Mouse (Mus musculus): ENCODE data around the gene Wsb1. TPM values are rescaled to one million over a fixed set of nuclear protein-coding genes. Genes with fewer than 3 reads are reported as not detected.

The Wsb1 gene
- polyA plus RNA-seq, 1 experiment: 68.0 TPM

- no peak for TF ChIP-seq GATA1 (IDR thresholded peaks at IDR 0.05; ENCODE audit: low read length)
These were observed 29.0 kb upstream of the Wsb1 start for GRCm38 (mm10) chr11:79283350-79284030.

DNA sequence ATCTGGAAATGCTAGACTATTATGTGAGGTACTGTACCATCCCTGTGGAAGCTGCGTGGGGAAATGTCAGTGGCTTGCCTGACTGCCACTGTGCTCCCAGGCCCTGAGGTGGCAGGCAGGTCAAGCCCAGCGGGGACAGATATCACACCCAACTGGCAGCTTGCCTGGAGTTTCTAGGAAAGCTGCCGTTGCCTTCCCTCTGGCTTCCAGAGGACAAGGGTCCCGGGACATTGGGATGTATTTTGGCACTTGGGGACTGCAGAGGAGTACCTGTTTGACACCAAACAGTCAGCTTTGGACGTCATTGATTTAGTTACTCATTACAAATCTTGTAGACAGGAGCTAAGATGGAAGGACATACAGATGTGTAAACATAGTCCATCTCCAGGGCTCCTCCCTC is 26.9 kb upstream of the Wsb1 start:
- TF ChIP-seq GATA1 (IDR thresholded peaks at IDR 0.05; ENCODE audit: low read length): no peak

- no peak for TF ChIP-seq GATA1 (IDR thresholded peaks at IDR 0.05; ENCODE audit: low read length)
These were observed 25.4 kb upstream of the Wsb1 start for GRCm38 (mm10) chr11:79279732-79280405.

DNA sequence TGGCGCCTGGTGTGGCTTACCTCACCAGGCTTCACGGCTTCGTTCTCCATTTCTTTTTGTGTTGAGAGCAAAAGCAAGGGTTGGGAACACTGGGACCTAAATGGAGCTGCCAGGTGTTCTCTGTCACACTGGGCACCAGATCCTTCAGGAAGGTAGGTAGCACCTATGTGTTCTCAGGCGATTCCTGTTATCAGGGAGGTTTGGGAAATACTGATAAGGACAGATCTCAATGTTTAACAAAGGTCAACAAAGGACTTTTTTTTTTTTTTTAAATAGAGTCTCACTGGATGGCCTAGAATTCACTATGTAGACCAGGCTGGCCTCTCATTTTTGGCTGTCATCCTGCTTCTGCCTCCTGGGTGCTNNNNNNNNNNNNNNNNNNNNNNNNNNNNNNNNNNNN is 19.3 kb upstream of the Wsb1 start:
- TF ChIP-seq GATA1 (IDR thresholded peaks at IDR 0.05; ENCODE audit: low read length): no peak

DNA sequence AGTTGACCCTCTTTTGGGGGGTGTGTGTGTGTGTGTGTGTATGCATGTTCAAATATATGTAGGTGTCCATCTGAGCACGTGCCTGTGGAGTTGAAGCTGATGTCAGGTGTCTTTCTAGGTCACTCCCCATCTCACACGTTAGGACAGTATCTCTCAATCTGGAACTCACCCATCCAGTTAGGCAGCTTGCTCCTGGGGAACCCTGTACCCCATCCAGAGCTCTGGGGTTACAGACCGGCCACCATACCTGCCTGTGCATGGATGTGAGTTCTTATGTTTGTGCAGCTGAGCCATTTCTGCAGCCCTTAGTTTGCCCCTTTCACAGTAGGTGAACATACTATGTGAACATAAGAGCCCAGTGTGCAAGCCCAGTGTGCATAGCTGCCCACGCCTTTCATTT is 18.6 kb upstream of the Wsb1 start:
- no peak for TF ChIP-seq GATA1 (IDR thresholded peaks at IDR 0.05; ENCODE audit: low read length)

GRCm38 (mm10) chr11:79267171-79267570 is 12.7 kb upstream of the Wsb1 start:
- TF ChIP-seq GATA1 (IDR thresholded peaks at IDR 0.05; ENCODE audit: low read length): no peak

- TF ChIP-seq GATA1 (IDR thresholded peaks at IDR 0.05; ENCODE audit: low read length): no peak
These were observed 9.9 kb upstream of the Wsb1 start for GRCm38 (mm10) chr11:79264376-79264775.

- no peak for TF ChIP-seq GATA1 (IDR thresholded peaks at IDR 0.05; ENCODE audit: low read length)
These were observed 4.3 kb upstream of the Wsb1 start for GRCm38 (mm10) chr11:79258738-79259137.

- TF ChIP-seq GATA1 (IDR thresholded peaks at IDR 0.05; ENCODE audit: low read length): no peak
These were observed 705 bp downstream of the Wsb1 start for GRCm38 (mm10) chr11:79253542-79254390.

- TF ChIP-seq GATA1 (IDR thresholded peaks at IDR 0.05; ENCODE audit: low read length): no peak
These were observed 1.5 kb downstream of the Wsb1 start for GRCm38 (mm10) chr11:79252881-79253541.

- TF ChIP-seq GATA1 (IDR thresholded peaks at IDR 0.05; ENCODE audit: low read length): no peak
These were observed 15.4 kb downstream of the Wsb1 start for GRCm38 (mm10) chr11:79239024-79239423.

- TF ChIP-seq GATA1 (IDR thresholded peaks at IDR 0.05; ENCODE audit: low read length): no peak
These were observed 16.1 kb downstream of the Wsb1 start for GRCm38 (mm10) chr11:79238398-79238752.

- no peak for TF ChIP-seq GATA1 (IDR thresholded peaks at IDR 0.05; ENCODE audit: low read length)
These were observed 16.6 kb downstream of the Wsb1 start for GRCm38 (mm10) chr11:79237644-79238397.

GRCm38 (mm10) chr11:79230251-79230570 is 24.3 kb downstream of the Wsb1 start:
- TF ChIP-seq GATA1 (IDR thresholded peaks at IDR 0.05; ENCODE audit: low read length): no peak

- TF ChIP-seq GATA1 (IDR thresholded peaks at IDR 0.05; ENCODE audit: low read length): no peak
These were observed 24.8 kb downstream of the Wsb1 start for GRCm38 (mm10) chr11:79229561-79230250.

All from G1E-ER4 (cell line).